Mouse (Mus musculus): ENCODE measurements around the gene Ttbk2.

The Ttbk2 gene

GRCm38 (mm10) chr2:120748041-120748440, 102.4 kb downstream of the Ttbk2 start:
- in situ Hi-C loops (cut with MboI, MseI): no loop called here

- in situ Hi-C loops (cut with MboI, MseI): no loop called here
These were observed 104.9 kb downstream of the Ttbk2 start for GRCm38 (mm10) chr2:120745496-120745895.

- in situ Hi-C loops (cut with MboI, MseI): no loop called here
These were observed 118.4 kb downstream of the Ttbk2 start for GRCm38 (mm10) chr2:120731877-120732530.

GRCm38 (mm10) chr2:120731167-120731862, 119.1 kb downstream of the Ttbk2 start:
- in situ Hi-C loops (cut with MboI, MseI): no loop called here

GRCm38 (mm10) chr2:120730639-120731166, 119.7 kb downstream of the Ttbk2 start:
- in situ Hi-C loops (cut with MboI, MseI): no loop called here

GRCm38 (mm10) chr2:120729775-120730585, 120.4 kb downstream of the Ttbk2 start:
- in situ Hi-C loops (cut with MboI, MseI): no loop called here

GRCm38 (mm10) chr2:120724176-120724575, 126.2 kb downstream of the Ttbk2 start:
- in situ Hi-C loops (cut with MboI, MseI): no loop called here

- in situ Hi-C loops (cut with MboI, MseI): no loop called here
These were observed 126.8 kb downstream of the Ttbk2 start for GRCm38 (mm10) chr2:120723621-120724020.

- in situ Hi-C loops (cut with MboI, MseI): no loop called here
These were observed 127.9 kb downstream of the Ttbk2 start for GRCm38 (mm10) chr2:120722491-120722890.

- in situ Hi-C loops (cut with MboI, MseI): no loop called here
These were observed 128.5 kb downstream of the Ttbk2 start for GRCm38 (mm10) chr2:120721911-120722310.

GRCm38 (mm10) chr2:120720821-120721220, 129.6 kb downstream of the Ttbk2 start:
- in situ Hi-C loops (cut with MboI, MseI): no loop called here

GRCm38 (mm10) chr2:120718496-120718895, 131.9 kb downstream of the Ttbk2 start:
- in situ Hi-C loops (cut with MboI, MseI): no loop called here

GRCm38 (mm10) chr2:120713441-120713840, 137.0 kb downstream of the Ttbk2 start:
- in situ Hi-C loops (cut with MboI, MseI): no loop called here

GRCm38 (mm10) chr2:120710948-120711347, 139.5 kb downstream of the Ttbk2 start:
- in situ Hi-C loops (cut with MboI, MseI): no loop called here

- in situ Hi-C loops (cut with MboI, MseI): no loop called here
These were observed 140.2 kb downstream of the Ttbk2 start for GRCm38 (mm10) chr2:120710154-120710553.

GRCm38 (mm10) chr2:120707041-120707440, 143.4 kb downstream of the Ttbk2 start:
- in situ Hi-C loops (cut with MboI, MseI): no loop called here

- in situ Hi-C loops (cut with MboI, MseI): no loop called here
These were observed 147.7 kb downstream of the Ttbk2 start for GRCm38 (mm10) chr2:120702675-120703074.

GRCm38 (mm10) chr2:120700379-120700885, 150.0 kb downstream of the Ttbk2 start:
- in situ Hi-C loops (cut with MboI, MseI): no loop called here

GRCm38 (mm10) chr2:120697767-120698166, 152.6 kb downstream of the Ttbk2 start:
- in situ Hi-C loops (cut with MboI, MseI): loop anchor here (5.0 kb wide), 1 partner anchor 70 kb away; no protein-coding TSS in a partner anchor

Measured in regulatory T cell (primary cell).